Mouse (Mus musculus) MEL (cell line): ENCODE results near the gene Prox2. TPM values are rescaled to one million over a fixed set of nuclear protein-coding genes. Genes with fewer than 3 reads are reported as not detected.

Experiments used
- DNase-seq: peaks from one replicate; pipeline ENCODE4 v3.0.0; 2011; ENCODE audit warnings: low read depth, low spot score
- H3K27ac ChIP-seq: 2 replicates; pipeline ENCODE4 v1.5.1; 2012; ENCODE audit warnings: low read depth, mild to moderate bottlenecking, control low read depth, low read length, moderate library complexity; ENCODE audit not compliant: control insufficient read depth
- H3K27me3 ChIP-seq, 2 experiments: fragments of 150-350 bp in 1 of 2; sonication (generic) in 1 of 2; 2 replicates each; pipeline ENCODE4 v1.6.1; 2012; ENCODE audit warnings: low read length in 2 of 2, mild to moderate bottlenecking in 2 of 2, improper control_type of control experiment in 1 of 2, moderate library complexity in 1 of 2; ENCODE audit not compliant: insufficient read depth in 2 of 2, control insufficient read depth in 1 of 2
- H3K36me3 ChIP-seq, 2 experiments: 2 replicates each; pipeline ENCODE4 v1.6.1; 2012 to 2014; ENCODE audit warnings: low read length in 2 of 2, improper control_type of control experiment in 1 of 2, inconsistent platforms in 1 of 2, mild to moderate bottlenecking in 1 of 2; ENCODE audit not compliant: insufficient read depth in 2 of 2, control insufficient read depth in 1 of 2
- H3K4me1 ChIP-seq, 2 experiments: fragments of 150-350 bp in 1 of 2; sonication (generic) in 1 of 2; 2 replicates each; pipeline ENCODE4 v1.6.1; 2012; ENCODE audit warnings: low read length in 2 of 2, improper control_type of control experiment in 1 of 2, mild to moderate bottlenecking in 1 of 2; ENCODE audit not compliant: insufficient read depth in 2 of 2, control insufficient read depth in 1 of 2
- H3K4me3 ChIP-seq, 2 experiments: fragments of 150-350 bp in 1 of 2; sonication (generic) in 1 of 2; 2 replicates each; pipeline ENCODE4 v1.5.1; 2012; ENCODE audit warnings: low read depth in 2 of 2, low read length in 2 of 2, mild to moderate bottlenecking in 2 of 2, moderate library complexity in 2 of 2, control low read depth in 1 of 2, improper control_type of control experiment in 1 of 2; ENCODE audit not compliant: control insufficient read depth in 1 of 2, insufficient read depth in 1 of 2
- H3K79me2 ChIP-seq: 2 replicates; pipeline ENCODE4 v1.6.1; 2012; ENCODE audit warnings: mild to moderate bottlenecking, low read length, moderate library complexity; ENCODE audit not compliant: control insufficient read depth, poor library complexity, insufficient read depth
- H3K9ac ChIP-seq: 2 replicates; pipeline ENCODE4 v1.6.1; 2012; ENCODE audit warnings: low read depth, mild to moderate bottlenecking, control low read depth, low read length, moderate library complexity; ENCODE audit not compliant: control insufficient read depth, poor library complexity, severe bottlenecking
- H3K9me3 ChIP-seq: fragments of 150-350 bp; sonication (generic); replicated peaks from 2 replicates; pipeline ENCODE4 v1.6.1; 2012; ENCODE audit warnings: mild to moderate bottlenecking, low read length, improper control_type of control experiment, moderate library complexity; ENCODE audit not compliant: insufficient read depth
- BHLHE40 ChIP-seq: IDR thresholded peaks from 2 replicates; pipeline ENCODE4 v1.6.1; 2012; ENCODE audit warnings: low read depth, mild to moderate bottlenecking, inconsistent platforms, low read length, improper control_type of control experiment, borderline replicate concordance
- CHD1 ChIP-seq: IDR thresholded peaks from 2 replicates; pipeline ENCODE4 v1.6.1; 2012; ENCODE audit warnings: low read depth, mild to moderate bottlenecking, inconsistent platforms, low read length, improper control_type of control experiment
- CHD2 ChIP-seq: IDR thresholded peaks from 2 replicates; pipeline ENCODE4 v1.6.1; 2011; ENCODE audit warnings: low read length, improper control_type of control experiment
- E2F4 ChIP-seq: IDR thresholded peaks from 2 replicates; pipeline ENCODE4 v1.6.1; 2011; ENCODE audit warnings: low read depth, low read length, improper control_type of control experiment, borderline replicate concordance
- ELF1 ChIP-seq: IDR thresholded peaks from 2 replicates; pipeline ENCODE4 v1.6.1; 2014; ENCODE audit warnings: low read depth, mild to moderate bottlenecking, inconsistent platforms, low read length, improper control_type of control experiment, moderate library complexity
- EP300 ChIP-seq, 2 experiments: IDR thresholded peaks; 2 replicates each; pipeline ENCODE4 v1.6.1; 2011; ENCODE audit warnings: improper control_type of control experiment in 2 of 2, low read length in 2 of 2, low read depth in 1 of 2, mild to moderate bottlenecking in 1 of 2
- KAT2A ChIP-seq: conservative IDR thresholded peaks from 2 replicates; pipeline ENCODE4 v1.6.1; 2012; ENCODE audit warnings: low read depth, low read length, improper control_type of control experiment, inconsistent platforms
- MAX ChIP-seq: IDR thresholded peaks from 2 replicates; pipeline ENCODE4 v1.6.1; 2011; ENCODE audit warnings: low read length, improper control_type of control experiment
- MAZ ChIP-seq: IDR thresholded peaks from 2 replicates; pipeline ENCODE4 v1.6.1; 2012; ENCODE audit warnings: low read depth, mild to moderate bottlenecking, inconsistent platforms, low read length, improper control_type of control experiment
- MEF2A ChIP-seq: IDR thresholded peaks from 2 replicates; pipeline ENCODE4 v1.6.1; 2014; ENCODE audit warnings: low read depth, mild to moderate bottlenecking, inconsistent platforms, low read length, improper control_type of control experiment; ENCODE audit not compliant: poor library complexity, insufficient replicate concordance, severe bottlenecking; ENCODE audit errors: extremely low read depth
- MXI1 ChIP-seq: IDR thresholded peaks from 2 replicates; pipeline ENCODE4 v1.6.1; 2011; ENCODE audit warnings: mild to moderate bottlenecking, low read depth, low read length, improper control_type of control experiment
- MYB ChIP-seq: IDR thresholded peaks from 2 replicates; pipeline ENCODE4 v1.6.1; 2011; ENCODE audit warnings: mild to moderate bottlenecking, low read depth, low read length, improper control_type of control experiment
- MYC ChIP-seq: IDR thresholded peaks from 2 replicates; pipeline ENCODE4 v1.6.1; 2011; ENCODE audit warnings: low read depth, mild to moderate bottlenecking, low read length, improper control_type of control experiment, moderate library complexity
- POLR2A ChIP-seq, 2 experiments: IDR thresholded peaks; 2 replicates each; pipeline ENCODE4 v1.6.1; 2011 to 2012; ENCODE audit warnings: low read length in 2 of 2, mild to moderate bottlenecking in 2 of 2, control low read depth in 1 of 2, improper control_type of control experiment in 1 of 2, low read depth in 1 of 2, moderate library complexity in 1 of 2; ENCODE audit not compliant: control insufficient read depth in 1 of 2, insufficient read depth in 1 of 2, poor library complexity in 1 of 2
- POLR2AphosphoS2 ChIP-seq: IDR thresholded peaks from 2 replicates; pipeline ENCODE4 v1.6.1; 2011; ENCODE audit warnings: low read length, improper control_type of control experiment
- POLR2AphosphoS5 ChIP-seq: IDR thresholded peaks from 2 replicates; pipeline ENCODE4 v1.6.1; 2012; ENCODE audit warnings: low read depth, borderline replicate concordance, mild to moderate bottlenecking, inconsistent platforms, low read length, moderate library complexity, mixed read lengths
- TBP ChIP-seq: IDR thresholded peaks from 2 replicates; pipeline ENCODE4 v1.8.0; 2011; ENCODE audit warnings: low read depth, low read length, improper control_type of control experiment
- TCF12 ChIP-seq: IDR thresholded peaks from 2 replicates; pipeline ENCODE4 v1.6.1; 2014; ENCODE audit warnings: low read depth, mild to moderate bottlenecking, inconsistent platforms, low read length, improper control_type of control experiment, moderate library complexity
- USF2 ChIP-seq, 2 experiments: IDR thresholded peaks; 2 replicates each; pipeline ENCODE4 v1.6.1; 2011 to 2012; ENCODE audit warnings: improper control_type of control experiment in 2 of 2, low read length in 2 of 2, borderline replicate concordance in 1 of 2, inconsistent platforms in 1 of 2, low read depth in 1 of 2, mild to moderate bottlenecking in 1 of 2; ENCODE audit not compliant: insufficient read depth in 1 of 2
- ZC3H11A ChIP-seq: IDR thresholded peaks from 2 replicates; pipeline ENCODE4 v1.6.1; 2012; ENCODE audit warnings: low read depth, mild to moderate bottlenecking, inconsistent platforms, low read length, improper control_type of control experiment
- ZKSCAN1 ChIP-seq: IDR thresholded peaks from 2 replicates; pipeline ENCODE4 v1.6.1; 2012; ENCODE audit warnings: low read depth, mild to moderate bottlenecking, inconsistent platforms, low read length, improper control_type of control experiment, moderate library complexity
- ZMIZ1 ChIP-seq: IDR thresholded peaks from 2 replicates; pipeline ENCODE4 v1.6.1; 2012; ENCODE audit warnings: low read depth, mild to moderate bottlenecking, inconsistent platforms, low read length, improper control_type of control experiment, moderate library complexity
- polyA plus RNA-seq, 2 experiments: library from polyadenylated mRNA; stranded (reverse) in 1 of 2; unstranded in 1 of 2; fragments of >175 nt in 1 of 2; fragments of >200 nt in 1 of 2; gene quantifications; 2 replicates each; pipeline versions ENCODE4 v1.2.1 to v1.2.4; 2012; ENCODE audit warnings: low replicate concordance in 2 of 2, low read depth in 1 of 2; ENCODE audit not compliant: insufficient read length in 2 of 2, insufficient read depth in 1 of 2, missing spikeins in 1 of 2
- total RNA-seq: library from RNA; depleted of rRNA; stranded (reverse); fragments of 300-350 nt; gene quantifications from 2 replicates; pipeline ENCODE4 v1.2.3, GENCODE M21; 2012

The Prox2 gene
- total and polyA plus RNA-seq, 3 experiments = 3.1 to 3.6 TPM; not detected in 1

- no peaks in the 10 kb centered on the region for H3K79me2 ChIP-seq
- no peak overlapping the region for H3K4me3 ChIP-seq
- no peak overlapping the region for H3K27ac ChIP-seq
- DNase-seq = no peak
- H3K9me3 ChIP-seq = no peaks in the 10 kb centered on the region
- H3K4me1 ChIP-seq = no peaks in the 10 kb centered on the region
- no peaks in the 10 kb centered on the region for H3K27me3 ChIP-seq
- no peak for TF ChIP-seq CHD2
- no peak for TF ChIP-seq EP300 (IDR thresholded peaks at IDR 0.05; ENCODE audit: low read depth in 1 of 2, low read length in 2 of 2)
- no peak for TF ChIP-seq TCF12
- no peak for TF ChIP-seq KAT2A
- no peak for TF ChIP-seq POLR2A (IDR thresholded peaks at IDR 0.05; ENCODE audit: control insufficient read depth in 1 of 2, insufficient read depth in 1 of 2, low read depth in 1 of 2, low read length in 2 of 2, poor library complexity in 1 of 2)
- TF ChIP-seq MAX = no peak
- TF ChIP-seq USF2 (IDR thresholded peaks at IDR 0.05; ENCODE audit: borderline replicate concordance in 1 of 2, insufficient read depth in 1 of 2, low read depth in 1 of 2, low read length in 2 of 2) = no peak
- no peak for TF ChIP-seq TBP
- TF ChIP-seq E2F4 = no peak
- H3K9ac ChIP-seq = no peak overlapping the region
- H3K36me3 ChIP-seq = peaks cover 0 to 51% of the 10 kb centered on the region in 2 experiments; a peak in 3 of 4 replicates
These were observed 16.5 kb upstream of the Prox2 start for GRCm38 (mm10) chr12:85126986-85127603.

DNA sequence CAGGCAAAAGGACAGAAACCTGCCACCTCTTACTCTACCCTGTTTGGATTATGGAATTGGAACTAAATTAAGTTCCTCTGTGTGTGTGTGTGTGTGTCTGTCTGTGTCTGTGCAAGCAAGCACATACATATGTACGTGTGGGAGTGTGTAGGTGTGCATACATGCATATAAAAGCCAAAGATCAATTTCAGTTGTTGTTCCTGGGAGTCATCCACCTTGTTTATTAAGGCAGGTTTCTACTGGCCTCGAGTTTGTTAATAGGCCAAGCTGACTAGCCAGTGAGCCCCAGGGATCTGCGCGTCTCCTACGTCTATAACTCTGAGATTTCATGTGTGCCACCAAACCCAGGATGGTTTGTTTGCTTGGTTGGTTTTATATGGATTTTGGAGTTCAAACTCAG is 14.2 kb upstream of the Prox2 start:
- Histone ChIP-seq H3K9ac (no peak overlapping the region), H3K36me3 (peaks cover 0 to 42% of the 10 kb centered on the region in 2 experiments; a peak in 3 of 4 replicates), H3K9me3 (no peaks in the 10 kb centered on the region), H3K4me1 (no peaks in the 10 kb centered on the region), H3K27ac (no peak overlapping the region), H3K4me3 (no peak overlapping the region), H3K79me2 (no peaks in the 10 kb centered on the region), H3K27me3 (no peaks in the 10 kb centered on the region)
- TF ChIP-seq MAZ (no peak), MYC (no peak), MXI1 (no peak), ZMIZ1 (no peak), ZC3H11A (no peak), MEF2A (no peak), ELF1 (no peak), BHLHE40 (no peak), CHD1 (no peak), ZKSCAN1 (no peak), TCF12 (no peak), CHD2 (no peak), MYB (no peak), POLR2AphosphoS5 (no peak), POLR2AphosphoS2 (no peak), MAX (no peak)
- DNase-seq = no peak
